Mouse (Mus musculus) embryo, embryonic 10 days (tissue): ENCODE measurements at regions not wholly inside any gene's neighbourhood (a gene's known extent, or its start where the extent isn't known, plus 50 kb on each side); places are given as distances from the start of the nearest gene placed in this dataset.

ENCODE experiments used
- DNase-seq: peaks from one replicate; pipeline ENCODE4 v3.0.0-alpha.2; 2015; ENCODE audit warnings: low spot score

GRCm38 (mm10) chr15:84616880-84617279, 52.5 kb upstream of the Prr5 start:
- peak; percentile 79 for DNase-seq

GRCm38 (mm10) chr15:84613536-84614527, 55.6 kb upstream of the Prr5 start:
- peak; percentile 95 for DNase-seq

- DNase-seq, result no peak
Observed at GRCm38 (mm10) chr15:84612961-84613360, 55.3 kb upstream of the Rtl6 start.

GRCm38 (mm10) chr15:84609825-84610442, 52.3 kb upstream of the Rtl6 start:
- DNase-seq, result no peak

GRCm38 (mm10) chr15:84609063-84609462, 51.4 kb upstream of the Rtl6 start:
- DNase-seq, result no peak
